Mouse (Mus musculus) kidney, adult 2 months (tissue): ENCODE measurements around the gene Tmem63b.

Experiments used
- CTCF ChIP-seq: fragments of 200-500 bp; conservative IDR thresholded peaks from 2 replicates; pipeline ENCODE4 v1.5.1; 2011; ENCODE audit warnings: low read depth, mild to moderate bottlenecking, control low read depth, low read length, moderate library complexity, mixed read lengths; ENCODE audit not compliant: insufficient read depth, insufficient read length
- POLR2A ChIP-seq: fragments of 200-500 bp; IDR thresholded peaks from one replicate; pipeline ENCODE4 v1.6.1; 2011; ENCODE audit warnings: low read depth, low read length, control low read depth

GRCm38 (mm10) chr17:45667481-45667880 lies 19.2 kb downstream of the Tmem63b start:
- TF ChIP-seq POLR2A (no peak), CTCF (no peak)
